Mouse (Mus musculus) liver, postnatal 0 days (tissue): Measurements from ENCODE around the gene Sun5.

Experiments used
- CTCF ChIP-seq: sonication (generic); IDR thresholded peaks from 2 replicates; pipeline ENCODE4 v1.5.1; 2016; ENCODE audit warnings: antibody characterized with exemption, low read depth
- EP300 ChIP-seq: IDR thresholded peaks from 2 replicates; pipeline ENCODE4 v1.6.1; 2016; ENCODE audit warnings: antibody characterized with exemption, low read depth, mild to moderate bottlenecking

DNA sequence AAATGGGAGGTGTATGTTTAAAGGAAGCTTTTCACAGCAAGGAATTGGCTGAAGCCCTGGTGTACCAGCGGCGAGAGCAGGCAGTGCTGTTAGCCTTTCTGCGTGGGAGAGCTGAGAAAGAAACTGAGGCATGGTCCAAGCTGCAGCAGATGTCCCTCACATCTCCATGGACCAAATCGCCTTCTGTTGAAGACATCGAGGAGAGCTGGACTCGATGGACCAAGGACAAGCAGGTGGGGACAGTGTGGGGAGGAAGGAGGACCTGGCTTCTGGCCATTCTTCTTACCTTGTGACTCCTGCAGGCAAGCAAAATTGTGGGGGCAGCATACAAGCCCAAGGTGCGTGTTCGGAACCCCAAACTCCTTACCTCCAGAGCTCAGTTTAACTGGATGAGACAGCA, 28.0 kb downstream of the Sun5 start:
- TF ChIP-seq EP300 (no peak), CTCF (no peak)
